Mouse (Mus musculus) lung, embryonic 15.5 days (tissue): ENCODE measurements at regions not wholly inside any gene's neighbourhood (a gene's known extent, or its start where the extent isn't known, plus 50 kb on each side); places are given as distances from the start of the nearest gene placed in this dataset.

Source experiments
- ATAC-seq: fragments of 200-750 bp; cut with Nextera tagmentation; 2 replicates; pipeline ENCODE4 v1.8.0; 2017; ENCODE audit warnings: moderate number of reproducible peaks, borderline replicate concordance; ENCODE audit not compliant: low FRiP score, low TSS enrichment; ENCODE audit errors: extremely low read depth
- H3K27ac ChIP-seq: fragments of 300-500 bp; sonication (generic); 2 replicates; pipeline ENCODE4 v1.5.1; 2015; ENCODE audit warnings: moderate library complexity, mild to moderate bottlenecking, inconsistent platforms
- H3K27me3 ChIP-seq: fragments of 300-500 bp; sonication (generic); 2 replicates; pipeline ENCODE4 v1.6.1; 2015; ENCODE audit warnings: inconsistent platforms
- H3K36me3 ChIP-seq: fragments of 300-500 bp; sonication (generic); 2 replicates; pipeline ENCODE4 v1.6.1; 2015; ENCODE audit warnings: inconsistent platforms
- H3K4me1 ChIP-seq: fragments of 300-500 bp; sonication (generic); 2 replicates; pipeline ENCODE4 v1.6.1; 2015; ENCODE audit warnings: inconsistent platforms
- H3K4me2 ChIP-seq: fragments of 300-500 bp; sonication (generic); 2 replicates; pipeline ENCODE4 v1.6.1; 2015; ENCODE audit warnings: inconsistent platforms, mild to moderate bottlenecking, moderate library complexity
- H3K4me3 ChIP-seq: fragments of 300-500 bp; sonication (generic); 2 replicates; pipeline ENCODE4 v1.5.1; 2015; ENCODE audit warnings: mild to moderate bottlenecking, inconsistent platforms
- H3K9ac ChIP-seq: fragments of 300-500 bp; sonication (generic); 2 replicates; pipeline ENCODE4 v1.6.1; 2015; ENCODE audit warnings: inconsistent platforms
- H3K9me3 ChIP-seq: fragments of 300-500 bp; sonication (generic); 2 replicates; pipeline ENCODE4 v1.6.1; 2016; ENCODE audit warnings: inconsistent platforms
- WGBS: fragments of 180-500 bp; shearing (Covaris S2); methylation state at CpG from one replicate; pipeline ENCODE4 v1.1.7; 2015; 5-methylcytosine and 5-hydroxymethylcytosine counted together

- no peak overlapping the region for H3K4me3 ChIP-seq
- no peaks in the 10 kb centered on the region for H3K9me3 ChIP-seq
- no peak overlapping the region for H3K9ac ChIP-seq
- H3K36me3 ChIP-seq = no peaks in the 10 kb centered on the region
- no peak overlapping the region for H3K27ac ChIP-seq
- no peaks in the 10 kb centered on the region for H3K27me3 ChIP-seq
- no peaks in the 10 kb centered on the region for H3K4me1 ChIP-seq
- no peak overlapping the region for H3K4me2 ChIP-seq
- no peak for ATAC-seq
- 74% methylated on average over 7 of the region's 7 CpGs for WGBS
These were observed 156.9 kb downstream of the Kctd12 start for GRCm38 (mm10) chr14:102825525-102825924.

- no peak for ATAC-seq
- no peaks in the 10 kb centered on the region for H3K9me3 ChIP-seq
- H3K4me2 ChIP-seq = no peak overlapping the region
- 72% methylated on average over 5 of the region's 5 CpGs for WGBS
- no peak overlapping the region for H3K9ac ChIP-seq
- no peak overlapping the region for H3K27ac ChIP-seq
- H3K36me3 ChIP-seq = no peaks in the 10 kb centered on the region
- H3K27me3 ChIP-seq = no peaks in the 10 kb centered on the region
- no peaks in the 10 kb centered on the region for H3K4me1 ChIP-seq
- no peak overlapping the region for H3K4me3 ChIP-seq
These were observed 161.8 kb downstream of the Kctd12 start for GRCm38 (mm10) chr14:102820663-102821062.

- Histone ChIP-seq H3K27me3 (no peaks in the 10 kb centered on the region), H3K36me3 (no peaks in the 10 kb centered on the region), H3K9ac (no peak overlapping the region), H3K27ac (0 out of 2 replicates have a peak overlapping the region, but pooled peaks have one; percentile 44), H3K9me3 (no peaks in the 10 kb centered on the region), H3K4me3 (no peak overlapping the region), H3K4me2 (no peak overlapping the region), H3K4me1 (0 out of 2 replicates have a peak, but pooled peaks cover under 1% of the 10 kb centered on the region)
- WGBS = 38% methylated on average over 5 of the region's 5 CpGs
- ATAC-seq = peak; percentile 62; the same call in 1 of the 2 replicates
These were observed 170.8 kb downstream of the Kctd12 start for GRCm38 (mm10) chr14:102811678-102812081.

GRCm38 (mm10) chr14:102811022-102811421, 171.4 kb downstream of the Kctd12 start:
- no peak overlapping the region for H3K27ac ChIP-seq
- WGBS = 65% methylated on average over 5 of the region's 5 CpGs

GRCm38 (mm10) chr14:102810121-102810921, 172.1 kb downstream of the Kctd12 start:
- no peak overlapping the region for H3K27ac ChIP-seq
- no peaks in the 10 kb centered on the region for H3K27me3 ChIP-seq
- no peaks in the 10 kb centered on the region for H3K9me3 ChIP-seq
- 50% methylated on average over 7 of the region's 7 CpGs for WGBS
- H3K4me3 ChIP-seq = no peak overlapping the region
- H3K9ac ChIP-seq = no peak overlapping the region
- no peak for ATAC-seq
- no peak overlapping the region for H3K4me2 ChIP-seq
- peaks cover 8% of the 10 kb centered on the region; the same call in 1 of the 2 replicates for H3K4me1 ChIP-seq
- no peaks in the 10 kb centered on the region for H3K36me3 ChIP-seq

More at GRCm38 (mm10) chr14:102811022-102811421, 171.4 kb downstream of the Kctd12 start:
- ATAC-seq = no peak
- Histone ChIP-seq H3K36me3 (no peaks in the 10 kb centered on the region), H3K4me3 (no peak overlapping the region), H3K9me3 (no peaks in the 10 kb centered on the region), H3K4me2 (no peak overlapping the region), H3K27me3 (no peaks in the 10 kb centered on the region), H3K9ac (no peak overlapping the region), H3K4me1 (peaks cover 7% of the 10 kb centered on the region; the same call in 1 of the 2 replicates)

GRCm38 (mm10) chr14:102805936-102806923, 176.2 kb downstream of the Kctd12 start:
- Histone ChIP-seq H3K4me1 (peaks cover 8% of the 10 kb centered on the region; the same call in 1 of the 2 replicates), H3K27ac (peak overlapping the region; percentile 59; the same call in 1 of the 2 replicates), H3K9ac (no peak overlapping the region), H3K4me2 (peak overlapping the region; percentile 20; the same call in 1 of the 2 replicates), H3K9me3 (no peaks in the 10 kb centered on the region), H3K36me3 (no peaks in the 10 kb centered on the region), H3K4me3 (no peak overlapping the region), H3K27me3 (no peaks in the 10 kb centered on the region)
- ATAC-seq = peak; percentile 62; the same call in 1 of the 2 replicates
- whole genome bisulfite sequencing = 41% methylated on average over 21 of the region's 21 CpGs

GRCm38 (mm10) chr14:102795676-102796075, 186.8 kb downstream of the Kctd12 start:
- WGBS = 55% methylated on average over 2 of the region's 2 CpGs

GRCm38 (mm10) chr14:102794898-102795297, 187.5 kb downstream of the Kctd12 start:
- H3K4me1 ChIP-seq = no peaks in the 10 kb centered on the region
- H3K4me3 ChIP-seq = no peak overlapping the region
- ATAC-seq = no peak
- H3K27me3 ChIP-seq = no peaks in the 10 kb centered on the region
- no peak overlapping the region for H3K9ac ChIP-seq
- no peaks in the 10 kb centered on the region for H3K9me3 ChIP-seq
- no peaks in the 10 kb centered on the region for H3K36me3 ChIP-seq
- H3K27ac ChIP-seq = no peak overlapping the region
- WGBS = 86% methylated on average over 2 of the region's 2 CpGs
- H3K4me2 ChIP-seq = no peak overlapping the region

More at GRCm38 (mm10) chr14:102795676-102796075, 186.8 kb downstream of the Kctd12 start:
- Histone ChIP-seq H3K27ac (no peak overlapping the region), H3K4me1 (no peaks in the 10 kb centered on the region), H3K9ac (no peak overlapping the region), H3K4me3 (no peak overlapping the region), H3K4me2 (no peak overlapping the region), H3K27me3 (no peaks in the 10 kb centered on the region), H3K9me3 (no peaks in the 10 kb centered on the region), H3K36me3 (no peaks in the 10 kb centered on the region)
- no peak for ATAC-seq

- Histone ChIP-seq H3K36me3 (no peaks in the 10 kb centered on the region), H3K9me3 (no peaks in the 10 kb centered on the region), H3K4me3 (no peak overlapping the region), H3K4me1 (no peaks in the 10 kb centered on the region), H3K27ac (no peak overlapping the region), H3K27me3 (no peaks in the 10 kb centered on the region), H3K9ac (no peak overlapping the region), H3K4me2 (no peak overlapping the region)
- WGBS = 87% methylated on average over 7 of the region's 7 CpGs
- no peak for ATAC-seq
These were observed 188.7 kb downstream of the Kctd12 start for GRCm38 (mm10) chr14:102793753-102794152.

- no peak overlapping the region for H3K27ac ChIP-seq
- no peak for ATAC-seq
- no peaks in the 10 kb centered on the region for H3K9me3 ChIP-seq
- H3K9ac ChIP-seq = no peak overlapping the region
- H3K4me1 ChIP-seq = no peaks in the 10 kb centered on the region
- no peaks in the 10 kb centered on the region for H3K36me3 ChIP-seq
- no peak overlapping the region for H3K4me2 ChIP-seq
- no peak overlapping the region for H3K4me3 ChIP-seq
- 82% methylated on average over 3 of the region's 3 CpGs for WGBS
- H3K27me3 ChIP-seq = no peaks in the 10 kb centered on the region
These were observed 191.5 kb downstream of the Kctd12 start for GRCm38 (mm10) chr14:102790916-102791315.

GRCm38 (mm10) chr14:102782227-102782626, 200.2 kb downstream of the Kctd12 start:
- Histone ChIP-seq H3K4me3 (no peak overlapping the region), H3K4me1 (no peaks in the 10 kb centered on the region), H3K9me3 (no peaks in the 10 kb centered on the region), H3K27me3 (no peaks in the 10 kb centered on the region), H3K27ac (no peak overlapping the region), H3K9ac (no peak overlapping the region), H3K36me3 (no peaks in the 10 kb centered on the region), H3K4me2 (no peak overlapping the region)
- ATAC-seq = no peak
